Comparison of ENCODE assay signal across 8 mouse cellular contexts in the genomic region with DNA sequence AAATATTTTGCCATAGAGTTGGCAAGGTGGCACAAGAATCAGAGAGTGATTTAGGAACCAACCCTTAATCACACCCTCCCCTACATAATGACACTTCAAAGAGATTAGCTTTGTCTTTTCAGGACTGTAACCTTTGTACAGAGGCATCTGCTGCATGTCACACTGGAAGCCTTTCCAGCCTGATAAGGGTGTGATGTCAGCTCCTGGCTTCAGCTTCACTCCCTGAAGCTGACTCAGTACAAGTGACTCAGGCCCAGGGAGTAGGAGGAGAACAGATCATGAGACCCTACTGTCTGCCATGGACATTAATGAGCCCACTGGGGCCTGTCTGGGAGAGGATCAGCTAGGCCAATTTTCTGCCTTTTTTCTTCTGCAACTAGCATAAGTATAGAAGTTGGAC. TPM values are rescaled to one million over a fixed set of nuclear protein-coding genes. Genes with fewer than 3 reads are reported as not detected.
DNase-seq lines count a peak whose midpoint lies in the region; ATAC-seq lines count a peak whose summit lies in the region.

No protein-coding gene starts in this region.

- no peak; the same call in 1 of the 2 replicates for ATAC-seq in stomach, embryonic 15.5 days (ENCODE audit: insufficient read depth, low FRiP score, low read depth)
- ATAC-seq in neural tube, embryonic 15.5 days (ENCODE audit: low FRiP score) = no peak

- peaks cover 34% of the 10 kb centered on the region for H3K4me1 ChIP-seq in stomach, embryonic 15.5 days
- H3K4me1 ChIP-seq in forebrain, embryonic 10.5 days = peaks cover 6% of the 10 kb centered on the region
- H3K4me1 ChIP-seq in neural tube, embryonic 15.5 days = peaks cover 27% of the 10 kb centered on the region

- intact Hi-C loops in gastrocnemius, postnatal 36 days (cut with DNase I) = no loop called here

- no peak overlapping the region for H3K4me2 ChIP-seq in stomach, embryonic 15.5 days
- H3K4me2 ChIP-seq in neural tube, embryonic 15.5 days = no peak overlapping the region

- H3K9me3 ChIP-seq in stomach, embryonic 15.5 days = no peaks in the 10 kb centered on the region
- H3K9me3 ChIP-seq in forebrain, embryonic 10.5 days = no peaks in the 10 kb centered on the region
- no peaks in the 10 kb centered on the region for H3K9me3 ChIP-seq in neural tube, embryonic 15.5 days (replicated peaks)

- H3K36me3 ChIP-seq in stomach, embryonic 15.5 days = peaks cover 10% of the 10 kb centered on the region; the same call in 1 of the 2 replicates
- H3K36me3 ChIP-seq in forebrain, embryonic 10.5 days (replicated peaks) = peaks cover 72% of the 10 kb centered on the region
- peaks cover 35% of the 10 kb centered on the region for H3K36me3 ChIP-seq in neural tube, embryonic 15.5 days

- 0 out of 2 replicates have a peak overlapping the region, but pooled peaks have one; percentile 11 for H3K27ac ChIP-seq in stomach, embryonic 15.5 days
- H3K27ac ChIP-seq in forebrain, embryonic 10.5 days = no peak overlapping the region
- no peak overlapping the region for H3K27ac ChIP-seq in neural tube, embryonic 15.5 days (replicated peaks)

- DNase-seq in urinary bladder, postnatal 25 days (ENCODE audit: low spot score) = peak; percentile 54
- no peak for DNase-seq in urinary bladder, adult 2 months (ENCODE audit: low spot score)
- DNase-seq in gastrocnemius, postnatal 36 days = peak; percentile 41 to 64
- peak; percentile 49 to 55 for DNase-seq in kidney, postnatal 4 days
- no peak for DNase-seq in cerebellum, postnatal 4 days (ENCODE audit: low spot score in 2 of 2)
- DNase-seq in forebrain, embryonic 10.5 days (ENCODE audit: extremely low spot score, low spot score) = no peak

- no peaks in the 10 kb centered on the region for H3K27me3 ChIP-seq in stomach, embryonic 15.5 days (replicated peaks)
- H3K27me3 ChIP-seq in forebrain, embryonic 10.5 days (ENCODE audit: poor library complexity, severe bottlenecking) = no peaks in the 10 kb centered on the region
- no peaks in the 10 kb centered on the region for H3K27me3 ChIP-seq in neural tube, embryonic 15.5 days (replicated peaks)

- no peak overlapping the region for H3K9ac ChIP-seq in stomach, embryonic 15.5 days
- H3K9ac ChIP-seq in neural tube, embryonic 15.5 days (replicated peaks) = no peak overlapping the region

- no peak overlapping the region for H3K4me3 ChIP-seq in stomach, embryonic 15.5 days (replicated peaks)
- H3K4me3 ChIP-seq in forebrain, embryonic 10.5 days = no peak overlapping the region
- no peak overlapping the region for H3K4me3 ChIP-seq in neural tube, embryonic 15.5 days (replicated peaks)

RNA-seq across cellular contexts. Expression of gene Pi4kb, which starts 13.0 kb away (rescaled TPM):
- 64.9 and 85.1 TPM in 2 replicates for polyA plus RNA-seq in urinary bladder, adult 2 months (2012; rRNA removed)
- 10 to 100 TPM; 18.6 to 19.6 TPM for total RNA-seq in gastrocnemius, postnatal 36 days (2021)
- polyA plus RNA-seq in stomach, embryonic 15.5 days (2015; fragmentation: Nextera tagmentation; extraction: Ambion mirVana) = 19.3 and 22.0 TPM in 2 replicates
- polyA plus RNA-seq in forebrain, embryonic 10.5 days (2016; fragmentation: Nextera tagmentation; extraction: Ambion mirVana) = 20.1 and 21.7 TPM in 2 replicates
- polyA plus RNA-seq in neural tube, embryonic 15.5 days (2015; fragmentation: Nextera tagmentation; extraction: Ambion mirVana) = 22.5 and 23.8 TPM in 2 replicates

RNA-seq across cellular contexts. Expression of gene Zfp687, which starts 27.7 kb away (rescaled TPM):
- polyA plus RNA-seq in urinary bladder, adult 2 months (2012; rRNA removed) = 14.0 and 17.6 TPM in 2 replicates
- total RNA-seq in gastrocnemius, postnatal 36 days (2021) = 10 to 100 TPM in 1 of 2 experiments, 1 to 10 TPM in 1; 9.5 to 11.7 TPM
- 19.3 and 22.0 TPM in 2 replicates for polyA plus RNA-seq in stomach, embryonic 15.5 days (2015; fragmentation: Nextera tagmentation; extraction: Ambion mirVana)
- polyA plus RNA-seq in forebrain, embryonic 10.5 days (2016; fragmentation: Nextera tagmentation; extraction: Ambion mirVana) = 42.1 and 44.3 TPM in 2 replicates
- 16.6 and 17.7 TPM in 2 replicates for polyA plus RNA-seq in neural tube, embryonic 15.5 days (2015; fragmentation: Nextera tagmentation; extraction: Ambion mirVana)

RNA-seq across cellular contexts. Expression of gene Rfx5, which starts 33.7 kb away (rescaled TPM):
- polyA plus RNA-seq in urinary bladder, adult 2 months (2012; rRNA removed) = 22.7 and 23.4 TPM in 2 replicates
- 1 to 10 TPM; 3.8 to 5.7 TPM for total RNA-seq in gastrocnemius, postnatal 36 days (2021)
- 8.5 and 9.6 TPM in 2 replicates for polyA plus RNA-seq in stomach, embryonic 15.5 days (2015; fragmentation: Nextera tagmentation; extraction: Ambion mirVana)
- polyA plus RNA-seq in forebrain, embryonic 10.5 days (2016; fragmentation: Nextera tagmentation; extraction: Ambion mirVana) = 5.2 and 5.4 TPM in 2 replicates
- 7.1 and 8.0 TPM in 2 replicates for polyA plus RNA-seq in neural tube, embryonic 15.5 days (2015; fragmentation: Nextera tagmentation; extraction: Ambion mirVana)

RNA-seq across cellular contexts. Expression of gene Selenbp1, which starts 54.7 kb away (rescaled TPM):
- 83.1 and 85.8 TPM in 2 replicates for polyA plus RNA-seq in urinary bladder, adult 2 months (2012; rRNA removed)
- total RNA-seq in gastrocnemius, postnatal 36 days (2021) = 10 to 100 TPM in 1 of 2 experiments, 1 to 10 TPM in 1; 8.2 to 17.1 TPM
- 109 and 122 TPM in 2 replicates for polyA plus RNA-seq in stomach, embryonic 15.5 days (2015; fragmentation: Nextera tagmentation; extraction: Ambion mirVana)
- 2.5 and 2.7 TPM in 2 replicates for polyA plus RNA-seq in forebrain, embryonic 10.5 days (2016; fragmentation: Nextera tagmentation; extraction: Ambion mirVana)
- 15.3 and 28.7 TPM in 2 replicates for polyA plus RNA-seq in neural tube, embryonic 15.5 days (2015; fragmentation: Nextera tagmentation; extraction: Ambion mirVana)

RNA-seq across cellular contexts. Expression of gene Psmd4, which starts 54.8 kb away (rescaled TPM):
- polyA plus RNA-seq in urinary bladder, adult 2 months (2012; rRNA removed) = 172 and 195 TPM in 2 replicates
- total RNA-seq in gastrocnemius, postnatal 36 days (2021) = 100 to 1,000 TPM; 178 to 188 TPM
- polyA plus RNA-seq in stomach, embryonic 15.5 days (2015; fragmentation: Nextera tagmentation; extraction: Ambion mirVana) = 220 and 221 TPM in 2 replicates
- polyA plus RNA-seq in forebrain, embryonic 10.5 days (2016; fragmentation: Nextera tagmentation; extraction: Ambion mirVana) = 346 and 351 TPM in 2 replicates
- polyA plus RNA-seq in neural tube, embryonic 15.5 days (2015; fragmentation: Nextera tagmentation; extraction: Ambion mirVana) = 264 and 266 TPM in 2 replicates

Comparison
In these comparisons a context has a peak if more than half of its experiments do, and no peak if none do; other contexts are left out.
1. DNase-seq: peak in urinary bladder, postnatal 25 days (single experiment), gastrocnemius, postnatal 36 days (2 of 2) and kidney, postnatal 4 days (2 of 2); none in urinary bladder, adult 2 months (single experiment), cerebellum, postnatal 4 days (0 of 2) and forebrain, embryonic 10.5 days (single experiment).